Comparison of ENCODE assay signal across 12 mouse cellular contexts in the genomic region with DNA sequence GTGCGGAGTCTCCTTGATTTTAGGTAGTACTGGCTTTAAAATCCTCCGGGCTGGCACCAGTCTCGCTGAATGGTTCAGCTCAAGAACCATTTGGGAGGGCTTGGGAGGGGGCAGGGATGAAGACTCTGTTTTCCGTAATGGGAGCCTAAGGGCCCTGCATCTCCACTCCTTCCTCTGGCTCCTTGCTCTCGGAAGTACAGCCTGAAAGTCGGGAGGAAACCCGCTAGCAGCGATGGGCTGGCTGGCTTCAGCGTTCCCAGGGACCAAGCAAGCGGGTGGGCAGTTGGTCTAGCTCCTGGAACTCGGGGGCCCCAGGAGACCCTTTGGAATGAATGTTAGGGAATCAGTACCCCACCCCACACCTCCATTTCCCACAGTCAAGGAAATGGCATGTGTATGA. TPM values are rescaled to one million over a fixed set of nuclear protein-coding genes. Genes with fewer than 3 reads are reported as not detected.
DNase-seq lines count a peak whose midpoint lies in the region; ATAC-seq lines count a peak whose summit lies in the region.
"Had no signal": no experiment of that assay in that cellular context is flagged by ENCODE, and none has a peak within 500 bp of the region (broad histone marks: within the 10 kb centered on the region; RNA-seq: fewer than 3 reads in every experiment).

No protein-coding gene starts in this region.

- peaks cover 85% of the 10 kb centered on the region for H3K27me3 ChIP-seq in hindbrain, embryonic 15.5 days
- H3K27me3 ChIP-seq in midbrain, embryonic 15.5 days (replicated peaks): peaks cover 77% of the 10 kb centered on the region

- under 1% methylated on average over 11 of the region's 11 CpGs for WGBS in hindbrain, embryonic 15.5 days
- under 1% methylated on average over 11 of the region's 11 CpGs for WGBS in midbrain, embryonic 15.5 days

- no peaks in the 10 kb centered on the region for H3K36me3 ChIP-seq in hindbrain, embryonic 15.5 days
- H3K36me3 ChIP-seq in midbrain, embryonic 15.5 days (replicated peaks): no peaks in the 10 kb centered on the region

- ATAC-seq in hindbrain, embryonic 15.5 days (ENCODE audit: low FRiP score, low read depth): no peak
- ATAC-seq in midbrain, embryonic 15.5 days (replicated peaks): no peak

- H3K4me3 ChIP-seq in hindbrain, embryonic 15.5 days: peak overlapping the region; percentile 23
- peak overlapping the region; percentile 24 for H3K4me3 ChIP-seq in midbrain, embryonic 15.5 days

- no peaks in the 10 kb centered on the region for H3K9me3 ChIP-seq in hindbrain, embryonic 15.5 days
- no peaks in the 10 kb centered on the region for H3K9me3 ChIP-seq in midbrain, embryonic 15.5 days

- H3K4me2 ChIP-seq in hindbrain, embryonic 15.5 days: peak overlapping the region; percentile 43
- H3K4me2 ChIP-seq in midbrain, embryonic 15.5 days: peak overlapping the region; percentile 67

- H3K4me1 ChIP-seq in hindbrain, embryonic 15.5 days (replicated peaks): peaks cover 17% of the 10 kb centered on the region
- peaks cover 24% of the 10 kb centered on the region for H3K4me1 ChIP-seq in midbrain, embryonic 15.5 days

- peak; percentile 66 for DNase-seq in NIH3T3 (ENCODE audit: low read depth)
- peak; percentile 44 for DNase-seq in embryo, embryonic 10.5 days (ENCODE audit: low spot score)
- no peak for DNase-seq in lung, postnatal 4 days
- DNase-seq in urinary bladder, adult 2 months (ENCODE audit: low spot score): no peak
- no peak for DNase-seq in adrenal gland, adult 18-20 months (ENCODE audit: low spot score in 2 of 2)
- DNase-seq: cerebellum, adult 11 months; kidney, postnatal 36 days; lung, postnatal 14 days; right cerebral cortex, postnatal 14 days had no signal

- 0 out of 2 replicates have a peak overlapping the region, but pooled peaks have one; percentile 6 for H3K27ac ChIP-seq in hindbrain, embryonic 15.5 days (replicated peaks)
- peak overlapping the region; percentile 60 for H3K27ac ChIP-seq in midbrain, embryonic 15.5 days

- no peak overlapping the region for H3K9ac ChIP-seq in hindbrain, embryonic 15.5 days
- no peak overlapping the region for H3K9ac ChIP-seq in midbrain, embryonic 15.5 days

RNA-seq across cellular contexts. Expression of gene En1, which starts 4.9 kb away (rescaled TPM):
- 3.7 and 8.0 TPM in 2 replicates for polyA plus RNA-seq in hindbrain, embryonic 15.5 days (2015; fragmentation: Nextera tagmentation; extraction: Ambion mirVana)
- polyA plus RNA-seq in midbrain, embryonic 15.5 days (2015; fragmentation: Nextera tagmentation; extraction: Ambion mirVana): 9.3 and 12.5 TPM in 2 replicates
- polyA plus RNA-seq in urinary bladder, adult 2 months (2012; rRNA removed): not detected in 2 replicates
- total RNA-seq in adrenal gland, adult 18-20 months (2021): not detected
- total RNA-seq: left cerebral cortex, postnatal 10 days had no signal

Comparison
In these comparisons a context has a peak if more than half of its experiments do, and no peak if none do; other contexts are left out.
1. DNase-seq: peak in NIH3T3 (single experiment) and embryo, embryonic 10.5 days (single experiment); none in lung, postnatal 4 days (0 of 2), urinary bladder, adult 2 months (single experiment) and adrenal gland, adult 18-20 months (0 of 2).